Mouse (Mus musculus) lung, adult 2 months (tissue): ENCODE measurements around the gene Dhrs1. TPM values are rescaled to one million over a fixed set of nuclear protein-coding genes. Genes with fewer than 3 reads are reported as not detected.

Experiments
- DNase-seq: peaks from one replicate; pipeline ENCODE4 v3.0.0; 2022
- H3K4me1 ChIP-seq: fragments of 200-500 bp; 2 replicates; pipeline ENCODE4 v1.6.1; 2011; ENCODE audit warnings: low read length; ENCODE audit not compliant: control insufficient read depth, insufficient read depth
- H3K4me3 ChIP-seq: fragments of 200-500 bp; replicated peaks from 2 replicates; pipeline ENCODE3; 2011; ENCODE audit warnings: low read depth, mild to moderate bottlenecking, control low read depth, low read length; ENCODE audit errors: extremely low read depth
- CTCF ChIP-seq: fragments of 200-500 bp; IDR thresholded peaks from 2 replicates; pipeline ENCODE4 v1.5.1; 2011; ENCODE audit warnings: mild to moderate bottlenecking, low read length, control low read depth; ENCODE audit not compliant: insufficient read depth
- POLR2A ChIP-seq: fragments of 200-500 bp; IDR thresholded peaks from 2 replicates; pipeline ENCODE4 v1.6.1; 2011; ENCODE audit warnings: low read depth, mild to moderate bottlenecking, control low read depth, low read length, borderline replicate concordance; ENCODE audit errors: extremely low read depth
- WGBS: fragments of 180-500 bp; shearing (Covaris S2); methylation state at CpG from one replicate; pipeline ENCODE4 v1.1.7; 2018; 5-methylcytosine and 5-hydroxymethylcytosine counted together
- polyA plus RNA-seq: library from polyadenylated mRNA; depleted of rRNA; stranded (reverse); fragments of >200 nt; gene quantifications from 2 replicates; pipeline ENCODE4 v1.2.3, GENCODE M21; 2012; rRNA removed

The Dhrs1 gene
- polyA plus RNA-seq, 1 experiment = 89.0 TPM

DNA sequence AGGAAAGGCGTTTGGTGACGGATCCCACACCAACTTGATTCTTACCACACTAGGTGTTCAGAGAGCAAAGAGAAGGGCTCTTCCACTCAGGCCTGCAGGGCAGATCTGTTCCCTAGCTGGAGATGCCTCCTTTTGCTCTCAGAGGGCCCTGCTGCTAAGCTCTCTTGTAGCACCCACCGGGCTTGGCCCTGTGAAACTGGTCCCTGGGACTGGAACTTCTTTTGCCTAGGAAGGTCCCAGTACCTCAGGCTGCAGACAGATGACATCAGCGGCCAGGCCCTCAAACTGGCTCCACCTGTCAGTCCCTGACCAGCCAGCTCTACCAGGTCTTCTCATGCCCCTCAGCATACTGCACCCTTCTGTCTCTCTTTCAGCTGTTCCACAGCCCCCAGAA, 31.8 kb downstream of the Dhrs1 start, which contains the start of gene Tgm1:
Gene Tgm1 (minus strand): TSS at position 198 of the 394 bp plus-strand sequence.
- 19% methylated on average over 4 of the region's 4 CpGs for WGBS
- DNase-seq = no peak
- TF ChIP-seq CTCF = no peak
- no peak for TF ChIP-seq POLR2A
- H3K4me3 ChIP-seq = peak within 1 kb of the TSS; percentile 10
- H3K4me1 ChIP-seq = peaks cover 2% of the 10 kb centered on the region; the same call in 1 of the 2 replicates

DNA sequence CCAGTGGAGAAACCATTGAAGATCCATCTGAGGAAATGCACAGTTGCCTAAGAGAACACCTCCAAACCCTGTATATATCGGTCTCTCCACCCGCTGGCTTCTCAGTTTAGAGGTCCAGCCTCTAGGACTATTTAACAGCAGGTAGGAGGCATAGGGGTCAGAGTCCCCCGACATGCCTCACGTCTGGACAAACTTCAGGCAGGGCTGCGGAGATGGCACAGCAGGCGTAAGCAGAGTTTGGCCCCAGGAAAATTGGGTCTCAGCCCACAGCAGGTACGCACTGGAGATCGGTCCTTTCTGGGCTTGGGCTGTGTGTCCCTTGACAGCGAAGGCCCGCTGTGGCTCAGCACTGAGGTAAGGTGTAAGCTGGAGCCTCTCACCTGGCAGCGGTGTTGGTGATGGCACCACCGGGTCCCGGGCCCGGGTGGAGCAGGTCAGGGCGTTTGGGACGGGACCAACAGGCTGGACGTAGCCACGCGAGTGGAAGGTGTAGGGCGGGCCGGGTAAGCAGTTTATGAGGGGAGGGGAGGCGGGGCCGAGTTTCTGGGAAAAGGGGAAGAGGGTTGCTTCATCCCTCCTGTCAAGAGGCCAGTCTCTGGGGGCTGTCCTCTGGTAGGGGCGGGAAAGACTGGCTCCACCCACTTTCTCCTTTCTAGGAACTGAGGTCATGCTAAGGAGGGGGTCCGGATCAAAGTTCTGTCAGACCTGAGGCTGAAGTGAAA, 32.3 kb downstream of the Dhrs1 start:
- peak overlapping the region; percentile 10 for H3K4me3 ChIP-seq
- TF ChIP-seq CTCF = no peak
- TF ChIP-seq POLR2A = no peak
- peaks cover 2% of the 10 kb centered on the region; the same call in 1 of the 2 replicates for H3K4me1 ChIP-seq
- DNase-seq = peak; percentile 57
- WGBS = 14% methylated on average over 25 of the region's 25 CpGs

DNA sequence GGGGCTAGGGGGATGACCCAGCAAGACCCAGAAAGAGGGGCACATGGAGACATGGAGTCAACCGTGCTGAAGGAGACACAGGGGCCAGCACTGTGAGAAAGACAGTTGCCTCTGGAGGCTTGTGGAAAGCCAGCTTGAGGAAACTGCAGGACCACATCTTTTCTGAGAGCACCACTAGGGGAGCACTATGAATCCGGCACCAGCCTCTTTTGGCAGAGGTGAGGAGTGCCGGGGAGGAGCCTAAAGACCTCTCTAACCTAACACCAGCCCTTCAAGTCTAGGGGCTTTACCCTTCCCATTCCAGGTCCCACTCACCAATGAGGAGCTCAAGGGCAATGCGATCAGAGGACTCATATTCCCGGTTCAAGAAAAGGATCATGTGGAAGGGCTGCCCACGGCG, 33.7 kb downstream of the Dhrs1 start:
- DNase-seq = no peak
- TF ChIP-seq POLR2A = no peak
- TF ChIP-seq CTCF = no peak
- H3K4me3 ChIP-seq = no peak overlapping the region
- WGBS = 75% methylated on average over 7 of the region's 7 CpGs
- peaks cover 2% of the 10 kb centered on the region; the same call in 1 of the 2 replicates for H3K4me1 ChIP-seq

DNA sequence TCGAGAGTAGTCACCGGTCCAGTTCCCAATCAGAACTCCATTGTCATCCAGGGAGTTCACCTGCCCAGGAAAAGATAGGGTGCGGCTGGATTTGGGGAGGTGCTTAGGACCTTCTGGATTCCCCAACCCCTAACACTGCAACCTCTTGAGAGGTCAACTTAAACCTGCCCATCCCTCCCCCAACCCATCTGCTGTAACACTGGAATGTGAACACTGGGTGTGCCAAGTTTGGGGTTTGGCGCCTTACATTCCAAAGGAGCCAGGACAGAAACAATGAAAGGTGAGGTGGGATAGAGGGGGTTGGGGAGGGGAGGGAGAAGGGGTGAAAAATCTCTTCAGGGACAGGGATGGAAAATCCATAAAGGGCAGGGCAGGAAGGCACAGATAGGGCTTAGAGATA, 36.0 kb downstream of the Dhrs1 start:
- TF ChIP-seq CTCF (no peak), POLR2A (no peak)
- H3K4me1 ChIP-seq = peaks cover 2% of the 10 kb centered on the region; the same call in 1 of the 2 replicates
- WGBS = 85% methylated on average over 4 of the region's 4 CpGs

DNA sequence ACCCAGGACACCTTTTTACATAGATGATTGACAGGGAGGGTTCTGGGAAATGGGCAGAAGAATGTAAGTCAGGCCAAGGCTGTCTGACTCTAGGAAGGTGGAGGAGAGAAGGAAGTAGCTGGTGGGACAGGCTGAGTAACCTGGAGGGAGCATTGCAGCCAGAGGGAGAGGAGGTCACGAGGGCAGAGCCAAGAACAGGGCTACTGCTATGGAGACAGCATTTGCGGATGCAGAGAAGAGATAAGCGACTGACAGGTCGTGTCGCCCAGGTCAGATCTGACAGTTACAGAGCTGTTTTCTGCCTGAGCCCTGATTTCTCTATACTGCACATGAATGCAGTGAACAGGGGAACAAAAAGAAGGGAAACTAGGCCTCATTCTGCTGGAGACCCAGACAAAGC, 38.1 kb downstream of the Dhrs1 start:
- Histone ChIP-seq H3K4me3 (no peak overlapping the region), H3K4me1 (no peaks in the 10 kb centered on the region)
- WGBS = 79% methylated on average over 5 of the region's 5 CpGs
- TF ChIP-seq CTCF = no peak
- no peak for TF ChIP-seq POLR2A
- no peak for DNase-seq

More for the DNA sequence above, 36.0 kb downstream of the Dhrs1 start:
- H3K4me3 ChIP-seq = no peak overlapping the region
- no peak for DNase-seq

DNA sequence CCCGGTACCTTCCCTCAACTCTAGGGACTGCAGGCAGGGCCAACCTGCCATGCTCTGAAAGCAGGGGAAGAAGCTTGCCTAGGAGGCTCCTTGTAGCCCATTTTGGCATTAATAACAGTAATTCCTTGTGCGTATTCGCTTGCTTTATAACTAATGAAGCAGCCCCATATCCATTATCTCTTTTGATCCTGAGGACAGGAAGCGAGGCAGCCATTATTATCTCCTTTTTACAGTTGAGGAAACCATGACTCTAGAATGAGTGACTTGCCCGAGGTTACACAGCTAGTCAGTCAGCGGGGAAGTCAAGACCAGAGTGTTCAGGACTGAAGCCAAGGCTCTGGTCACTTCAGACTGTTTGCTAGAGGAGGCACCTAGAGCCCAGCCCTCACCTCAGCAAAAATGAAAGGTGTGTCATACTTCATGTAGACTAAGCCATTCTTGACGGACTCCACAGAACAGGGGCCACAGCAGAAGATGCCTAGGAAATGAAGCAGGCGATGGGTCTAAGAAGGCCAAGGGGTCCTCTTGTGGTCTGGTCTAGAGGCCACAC, 39.4 kb downstream of the Dhrs1 start:
- no peak overlapping the region for H3K4me3 ChIP-seq
- TF ChIP-seq POLR2A = no peak
- TF ChIP-seq CTCF = no peak
- 76% methylated on average over 8 of the region's 8 CpGs for WGBS
- DNase-seq = no peak
- no peaks in the 10 kb centered on the region for H3K4me1 ChIP-seq

DNA sequence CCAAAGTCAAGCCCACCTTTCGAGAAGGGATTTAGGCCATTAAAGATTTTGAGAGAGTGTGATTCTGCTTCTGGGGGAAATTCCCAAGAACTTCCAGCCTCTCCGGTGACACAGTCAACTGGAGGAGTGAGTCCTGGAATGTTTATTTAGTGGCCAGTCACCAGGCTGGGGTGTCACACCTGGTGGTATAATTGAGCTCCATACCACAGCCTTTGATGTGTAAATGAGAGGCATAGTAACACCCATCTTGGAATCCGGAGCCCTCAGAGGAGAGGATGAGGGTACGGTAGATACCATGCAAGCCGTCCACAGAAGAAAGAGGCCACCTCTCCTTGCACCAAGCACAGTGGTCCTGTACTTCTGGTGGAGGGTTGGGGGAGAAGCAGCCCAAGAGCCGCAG, 42.7 kb downstream of the Dhrs1 start:
- no peak for TF ChIP-seq CTCF
- Histone ChIP-seq H3K4me3 (no peak overlapping the region), H3K4me1 (no peaks in the 10 kb centered on the region)
- no peak for DNase-seq
- 62% methylated on average over 6 of the region's 6 CpGs for WGBS

DNA sequence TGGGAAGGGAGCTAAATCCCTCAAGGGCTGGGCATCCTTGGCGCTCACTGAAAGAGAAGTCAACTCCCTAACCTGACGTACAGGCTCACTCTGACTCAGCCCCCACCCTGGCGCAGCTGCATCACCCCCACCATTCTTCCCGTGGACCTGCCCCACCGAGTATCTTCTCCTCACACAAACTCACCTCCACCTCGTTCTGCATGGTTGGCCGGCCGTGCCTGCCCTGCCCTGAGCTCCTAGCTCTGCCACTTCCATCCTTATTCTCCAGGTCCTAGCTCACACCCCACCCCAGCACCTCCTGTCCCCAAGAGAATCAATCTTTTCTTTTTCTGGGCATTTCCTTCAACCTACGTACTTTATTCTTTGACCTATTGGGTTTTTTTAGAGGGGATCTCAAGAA, 44.4 kb downstream of the Dhrs1 start:
- WGBS = 78% methylated on average over 9 of the region's 9 CpGs
- no peak overlapping the region for H3K4me3 ChIP-seq
- no peak for DNase-seq

DNA sequence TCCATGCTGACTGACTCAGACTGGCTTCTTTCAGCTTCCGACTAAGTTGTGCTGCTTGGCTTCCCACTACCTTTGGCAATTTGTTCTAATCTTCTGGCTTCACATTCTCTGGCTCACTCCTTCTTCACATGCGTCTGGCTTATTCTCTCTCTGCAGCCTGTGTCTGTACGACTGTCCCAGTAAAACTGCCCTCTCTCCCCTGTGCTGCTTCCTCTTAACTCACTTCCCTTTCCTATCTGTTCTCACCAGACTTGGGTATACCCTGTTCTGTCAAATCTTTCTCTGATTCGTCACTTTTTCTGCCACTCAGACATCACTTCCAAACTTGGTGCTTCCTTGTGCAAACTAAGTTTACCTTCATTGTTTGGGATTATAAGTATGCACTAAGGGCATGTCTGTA, 48.3 kb downstream of the Dhrs1 start:
- TF ChIP-seq CTCF = no peak
- TF ChIP-seq POLR2A = no peak
- 67% methylated on average over 4 of the region's 4 CpGs for WGBS
- Histone ChIP-seq H3K4me1 (no peaks in the 10 kb centered on the region), H3K4me3 (no peak overlapping the region)
- no peak for DNase-seq

More for the DNA sequence above, 44.4 kb downstream of the Dhrs1 start:
- TF ChIP-seq POLR2A (no peak), CTCF (no peak)
- H3K4me1 ChIP-seq = no peaks in the 10 kb centered on the region

DNA sequence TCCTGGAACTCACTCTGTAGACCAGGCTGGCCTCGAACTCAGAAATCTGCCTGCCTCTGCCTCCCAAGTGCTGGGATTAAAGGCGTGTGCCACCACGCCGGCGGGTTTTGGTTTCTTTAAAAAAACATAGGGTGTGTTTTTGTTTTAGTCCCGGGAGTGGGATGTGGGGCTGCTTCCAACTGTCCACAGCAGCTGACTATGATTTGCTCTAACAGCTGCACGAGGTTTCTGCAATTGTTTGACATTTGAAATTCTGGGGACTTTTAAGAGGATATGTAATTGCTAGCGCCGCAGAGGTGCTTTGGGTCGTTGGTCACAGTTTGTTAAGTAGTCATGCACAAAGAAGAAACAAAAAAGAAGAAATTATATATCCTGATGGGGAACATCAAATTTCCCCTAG, 56.1 kb downstream of the Dhrs1 start:
- TF ChIP-seq CTCF (no peak), POLR2A (no peak)
- no peak for DNase-seq
- Histone ChIP-seq H3K4me3 (no peak overlapping the region), H3K4me1 (no peaks in the 10 kb centered on the region)
- WGBS = 69% methylated on average over 10 of the region's 10 CpGs

Other genes with a start within 250 kb of the Dhrs1 start
- gene Cpne6, start 235.2 kb downstream of the Dhrs1 start, polyA plus RNA-seq = 0.05 and 0.07 TPM in 2 replicates
- gene Nrl, start 220.7 kb downstream of the Dhrs1 start, polyA plus RNA-seq = not detected in 2 replicates
- gene Pck2, start 205.4 kb downstream of the Dhrs1 start, polyA plus RNA-seq = 31.6 and 34.1 TPM in 2 replicates
- gene Dcaf11, start 185.7 kb downstream of the Dhrs1 start, polyA plus RNA-seq = 96.0 and 124 TPM in 2 replicates
- gene A730061H03Rik, start 185.3 kb downstream of the Dhrs1 start, polyA plus RNA-seq = 0.60 and 1.8 TPM in 2 replicates
- gene Fitm1, start 170.1 kb downstream of the Dhrs1 start, polyA plus RNA-seq = 5.1 and 17.5 TPM in 2 replicates
- gene Psme1, start 167.6 kb downstream of the Dhrs1 start, polyA plus RNA-seq = 82.8 and 98.6 TPM in 2 replicates
- gene Emc9, start 160.4 kb downstream of the Dhrs1 start, polyA plus RNA-seq = 20.7 and 20.8 TPM in 2 replicates
- 45.0 and 60.5 TPM in 2 replicates for gene Psme2, start 154.6 kb downstream of the Dhrs1 start, polyA plus RNA-seq
- gene Rnf31, start 154.0 kb downstream of the Dhrs1 start, polyA plus RNA-seq = 37.7 and 42.8 TPM in 2 replicates
- 77.3 and 82.6 TPM in 2 replicates for gene Irf9, start 142.1 kb downstream of the Dhrs1 start, polyA plus RNA-seq
- 6.0 and 9.7 TPM in 2 replicates for gene Rec8, start 127.7 kb downstream of the Dhrs1 start, polyA plus RNA-seq
- gene Ipo4, start 109.7 kb downstream of the Dhrs1 start, polyA plus RNA-seq = 52.7 and 83.9 TPM in 2 replicates
- gene Gm49378, start 107.8 kb downstream of the Dhrs1 start, polyA plus RNA-seq = 6.0 and 9.5 TPM in 2 replicates
- gene Tm9sf1, start 101.9 kb downstream of the Dhrs1 start, polyA plus RNA-seq = 81.4 and 91.7 TPM in 2 replicates
- gene Tssk4, start 95.5 kb downstream of the Dhrs1 start, polyA plus RNA-seq = 0.70 and 1.0 TPM in 2 replicates
- 15.1 and 20.4 TPM in 2 replicates for gene Mdp1, start 85.2 kb downstream of the Dhrs1 start, polyA plus RNA-seq
- 11.8 and 18.7 TPM in 2 replicates for gene Gmpr2, start 73.7 kb downstream of the Dhrs1 start, polyA plus RNA-seq
- 170 and 270 TPM in 2 replicates for gene Nedd8, start 73.6 kb downstream of the Dhrs1 start, polyA plus RNA-seq
- gene Tinf2, start 63.9 kb downstream of the Dhrs1 start, polyA plus RNA-seq = 11.9 and 14.8 TPM in 2 replicates
- 3.4 and 30.7 TPM in 2 replicates for gene Tgm1, start 31.8 kb downstream of the Dhrs1 start, polyA plus RNA-seq
- 42.0 and 57.3 TPM in 2 replicates for gene Rabggta, start 23.4 kb downstream of the Dhrs1 start, polyA plus RNA-seq
- 12.7 and 16.8 TPM in 2 replicates for gene Nop9, start within 50 bp of the Dhrs1 start, polyA plus RNA-seq
- gene Cideb, start 12.8 kb upstream of the Dhrs1 start, polyA plus RNA-seq = 3.8 and 4.0 TPM in 2 replicates
- gene Ltb4r2, start 15.7 kb upstream of the Dhrs1 start, polyA plus RNA-seq = 1.1 and 2.6 TPM in 2 replicates
- gene Ltb4r1, start 20.3 kb upstream of the Dhrs1 start, polyA plus RNA-seq = 6.5 and 7.1 TPM in 2 replicates
- 157 and 169 TPM in 2 replicates for gene Adcy4, start 38.4 kb upstream of the Dhrs1 start, polyA plus RNA-seq
- gene Ripk3, start 43.2 kb upstream of the Dhrs1 start, polyA plus RNA-seq = 7.5 and 10.0 TPM in 2 replicates
- gene Nfatc4, start 77.5 kb upstream of the Dhrs1 start, polyA plus RNA-seq = 26.4 and 27.3 TPM in 2 replicates
- 9.4 and 12.4 TPM in 2 replicates for gene Nynrin, start 108.3 kb upstream of the Dhrs1 start, polyA plus RNA-seq
- 0.15 and 0.34 TPM in 2 replicates for gene Cbln3, start 138.7 kb upstream of the Dhrs1 start, polyA plus RNA-seq
- 20.3 and 24.2 TPM in 2 replicates for gene Khnyn, start 139.3 kb upstream of the Dhrs1 start, polyA plus RNA-seq
- 37.6 and 51.9 TPM in 2 replicates for gene Sdr39u1, start 154.6 kb upstream of the Dhrs1 start, polyA plus RNA-seq
- gene Cma1, start 199.0 kb upstream of the Dhrs1 start, polyA plus RNA-seq = 1.8 and 1.9 TPM in 2 replicates
- gene Cma2, start 205.3 kb upstream of the Dhrs1 start, polyA plus RNA-seq = not detected in 2 replicates